Mouse (Mus musculus) right cerebral cortex, postnatal 36 days (tissue): ENCODE measurements around the gene Gab1.

Source experiments
- DNase-seq, 2 experiments: peaks; one replicate each; pipeline ENCODE4 v3.0.0; 2022; ENCODE audit warnings: low spot score in 2 of 2, mixed read lengths in 1 of 2

Gene Gab1

GRCm38 (mm10) chr8:80873723-80874427 is 6.4 kb downstream of the Gab1 start:
- no peak for DNase-seq

DNA sequence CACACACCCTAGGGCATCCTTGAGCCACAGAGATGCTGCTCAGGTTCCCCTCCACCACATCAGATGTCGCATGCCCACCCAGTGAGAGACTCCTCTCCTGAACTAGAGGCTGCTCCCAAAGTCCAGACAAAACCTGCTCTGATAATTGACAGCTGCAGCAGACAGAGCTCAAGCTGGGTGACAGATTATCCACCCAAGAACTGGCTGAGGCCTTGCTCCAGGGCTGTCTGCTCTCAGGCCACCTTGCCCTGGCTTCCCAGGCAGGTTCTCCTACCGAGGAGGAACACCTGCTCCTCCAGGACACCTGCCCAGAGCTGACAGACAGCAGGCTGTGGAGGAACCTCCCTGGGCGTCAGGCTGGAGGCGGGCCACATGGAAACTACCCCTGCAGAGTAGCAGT is 7.6 kb downstream of the Gab1 start:
- DNase-seq, result no peak

DNA sequence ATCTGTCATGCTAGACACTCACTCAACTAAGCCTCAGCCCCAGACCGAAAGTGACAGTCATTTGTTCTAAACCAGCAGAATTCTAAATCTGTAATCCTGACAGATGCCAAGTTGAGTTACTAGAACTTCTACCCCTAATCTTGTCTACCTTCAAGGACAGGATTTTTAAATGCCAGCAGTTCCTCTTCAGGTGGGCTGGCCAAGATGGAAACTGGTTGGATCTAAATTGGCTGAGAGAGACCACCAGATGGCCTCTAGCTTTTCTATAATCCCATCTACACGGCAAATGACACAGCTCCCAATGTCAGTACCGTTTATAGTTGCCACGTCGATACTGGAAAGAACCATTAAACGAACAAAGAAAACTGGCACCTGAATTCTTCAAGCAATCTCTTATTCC is 8.9 kb downstream of the Gab1 start:
- DNase-seq, result no peak

DNA sequence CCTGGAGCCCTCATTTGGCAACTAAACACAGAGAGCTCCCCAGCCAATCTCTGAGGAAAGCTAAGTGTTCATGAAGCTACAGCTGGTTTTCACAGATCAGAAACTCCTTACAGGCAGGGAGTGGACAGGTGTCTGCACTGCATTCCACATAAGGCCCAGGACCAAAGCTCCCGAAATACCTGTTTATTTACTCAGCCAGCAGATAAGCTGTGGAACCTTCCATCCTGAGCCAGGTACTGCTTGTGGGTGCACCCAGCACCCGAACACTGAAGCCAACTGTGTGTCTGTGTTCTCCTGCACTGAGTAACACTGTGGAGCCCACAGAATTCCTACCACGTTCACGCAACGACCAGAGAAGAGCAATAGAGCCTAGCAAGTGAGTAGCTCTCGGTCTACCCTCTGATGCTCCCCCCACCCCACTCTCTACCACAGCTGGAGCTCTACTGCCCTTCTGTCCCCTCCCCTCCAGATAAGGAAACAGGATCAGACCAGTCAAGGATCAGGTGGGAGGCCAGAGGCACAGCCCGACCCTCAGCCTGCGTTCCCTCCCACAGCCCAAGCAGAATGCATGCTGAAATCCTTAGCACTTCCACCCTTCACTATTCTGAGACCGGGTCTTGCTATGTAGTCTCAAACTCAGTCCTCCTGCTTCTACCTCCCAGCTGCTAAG is 9.6 kb downstream of the Gab1 start:
- DNase-seq, result no peak

DNA sequence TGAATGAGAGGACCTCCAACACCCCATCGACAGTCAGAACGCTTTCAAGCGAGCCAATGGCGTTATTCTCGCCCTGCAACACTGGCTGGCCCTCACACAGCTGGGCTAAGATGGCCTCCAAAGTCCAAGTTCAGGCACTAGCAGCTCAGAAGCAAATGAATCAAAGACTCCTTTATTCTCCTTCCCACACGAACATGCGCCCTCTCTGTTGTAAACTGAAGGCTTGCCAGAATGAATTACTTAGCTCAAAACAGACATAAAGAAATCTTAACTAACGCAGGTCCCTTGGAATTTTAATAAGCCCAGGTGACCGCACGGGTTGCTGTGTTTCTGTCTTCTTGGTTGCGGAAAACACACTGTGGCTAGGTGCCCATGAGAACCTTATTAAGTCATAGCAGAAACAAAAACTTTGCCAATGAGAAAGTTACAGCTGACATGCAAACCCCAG is 10.4 kb downstream of the Gab1 start:
- DNase-seq, result peak in 1 of 2 experiments; percentile 18

DNA sequence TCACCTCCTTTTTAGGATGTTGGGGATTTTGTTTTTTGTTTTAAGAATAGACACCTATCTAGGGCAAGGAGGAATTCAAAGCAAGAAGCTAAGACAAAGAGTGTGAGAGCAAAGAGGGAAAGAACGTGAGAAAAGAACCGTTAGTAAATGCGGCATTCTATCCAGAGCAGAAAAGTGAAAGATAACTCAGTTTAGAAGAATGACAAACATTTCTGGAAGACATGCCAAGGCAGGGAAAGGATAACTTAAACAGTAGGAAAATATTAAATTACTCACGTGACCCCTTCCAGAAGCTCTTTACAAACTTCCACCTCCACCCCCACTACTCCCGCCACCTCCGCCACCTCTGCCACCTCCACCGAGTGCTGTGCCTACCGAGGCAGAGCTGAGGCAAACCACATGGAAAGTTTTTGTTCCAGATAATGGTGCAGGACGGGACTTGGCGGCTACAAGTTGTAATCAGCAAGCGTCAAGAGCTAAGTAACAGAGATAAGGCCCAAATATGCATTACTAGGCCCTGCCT is 11.5 kb downstream of the Gab1 start:
- no peak for DNase-seq

GRCm38 (mm10) chr8:80868006-80868702 is 12.2 kb downstream of the Gab1 start:
- no peak for DNase-seq

GRCm38 (mm10) chr8:80867598-80867997 is 12.7 kb downstream of the Gab1 start:
- no peak for DNase-seq

DNA sequence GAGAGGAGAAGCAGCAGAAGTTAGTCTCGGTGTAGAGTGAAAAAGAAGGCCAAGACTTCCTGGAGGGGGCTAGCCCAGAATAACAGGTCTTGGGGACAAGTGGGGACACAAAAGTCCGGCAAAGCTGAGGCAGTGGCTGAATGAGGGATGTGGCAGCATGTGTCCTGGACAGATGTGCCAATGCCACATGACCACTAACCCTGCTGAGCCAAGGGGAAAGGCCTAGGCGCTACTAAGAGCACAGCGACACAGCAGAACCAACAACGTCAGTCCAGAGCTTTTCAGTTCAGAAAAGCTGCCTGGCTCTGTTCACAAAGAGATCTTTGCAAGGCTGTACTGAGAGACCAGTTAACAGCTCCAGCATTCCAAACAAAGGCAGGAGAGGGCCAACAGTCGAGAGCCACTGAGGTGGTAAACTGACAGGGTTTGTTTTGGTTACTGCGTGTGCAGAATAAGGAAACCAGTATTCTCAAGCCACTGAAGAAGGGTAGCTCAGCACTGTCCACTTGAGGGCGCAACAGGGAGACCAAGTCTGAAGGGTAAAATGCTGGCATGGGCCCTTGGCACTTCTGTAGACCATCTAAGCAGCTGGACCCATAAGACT is 15.0 kb downstream of the Gab1 start:
- DNase-seq, result peak in 1 of 2 experiments; percentile 30

- DNase-seq, result no peak
Observed at GRCm38 (mm10) chr8:80863393-80863792, 16.9 kb downstream of the Gab1 start.

DNA sequence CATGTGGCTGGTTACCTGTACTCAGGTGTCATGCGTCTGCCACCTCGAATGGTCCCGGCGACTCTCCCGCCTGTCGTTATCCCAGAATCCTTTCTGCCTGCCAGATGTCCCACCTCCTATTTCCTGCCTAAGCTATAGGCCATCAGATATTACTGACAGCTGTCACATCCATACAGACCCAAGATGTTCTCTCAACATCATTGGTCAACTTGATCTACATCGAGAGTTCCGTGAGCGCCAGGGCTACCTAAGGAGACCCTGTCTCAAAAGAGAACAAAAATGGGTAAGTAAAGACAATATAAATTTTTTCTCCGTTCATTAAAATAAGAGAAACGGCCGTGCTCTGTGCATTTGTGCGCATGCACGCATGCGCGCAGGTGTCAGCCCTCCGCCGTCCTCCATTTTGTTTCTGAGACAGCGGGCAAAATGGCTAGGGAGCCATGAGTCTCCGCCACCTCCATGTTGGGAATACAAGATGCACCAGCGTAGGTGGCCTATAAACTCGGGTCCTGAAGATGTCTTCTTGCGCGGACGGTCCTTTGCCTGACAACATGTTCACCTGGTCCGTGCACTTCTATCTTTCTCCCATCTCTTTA is 21.0 kb downstream of the Gab1 start:
- no peak for DNase-seq

DNA sequence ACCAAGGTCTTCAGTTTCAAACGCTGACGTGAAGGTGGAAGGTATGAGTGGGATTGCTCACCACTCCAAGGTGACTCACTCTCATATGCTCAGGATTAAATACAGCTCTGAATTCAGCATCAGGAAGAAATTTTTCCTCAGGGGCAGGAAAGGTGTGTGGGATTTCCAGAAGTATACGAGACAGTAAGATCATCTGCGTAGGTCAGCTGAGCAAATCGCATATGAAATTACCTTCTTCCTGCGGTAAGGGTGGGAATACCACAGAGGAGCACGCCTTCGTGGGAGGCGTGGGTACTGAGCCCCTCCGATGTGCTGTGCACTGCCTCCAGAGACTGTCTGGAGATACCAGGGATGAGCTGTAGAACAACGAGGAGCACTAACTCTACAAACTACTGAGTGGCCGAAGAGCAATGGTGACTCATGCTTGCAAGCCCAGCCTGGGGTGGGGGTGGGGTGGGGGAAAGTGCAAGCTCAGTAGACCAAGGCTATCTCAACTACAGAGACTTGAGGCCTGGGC is 22.4 kb downstream of the Gab1 start:
- DNase-seq, result no peak

DNA sequence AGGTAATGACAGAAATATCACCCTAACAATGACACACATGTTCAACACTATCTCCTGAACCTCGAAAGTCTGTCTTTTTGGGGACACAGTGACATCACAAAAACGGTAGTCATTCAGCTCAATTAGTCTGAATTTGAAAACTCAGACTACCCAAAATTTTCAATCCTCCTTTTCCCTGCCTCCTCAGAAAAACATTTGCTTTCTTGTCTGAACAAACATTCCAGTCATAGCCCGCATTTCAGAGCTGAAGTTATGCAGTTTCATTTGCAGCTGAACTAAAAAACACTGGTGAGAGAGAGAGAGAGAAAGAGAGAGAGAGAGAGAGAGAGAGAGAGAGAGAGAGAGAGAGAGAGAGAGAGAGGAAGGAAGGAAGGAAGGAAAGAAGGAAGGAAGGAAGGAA is 23.2 kb downstream of the Gab1 start:
- DNase-seq, result no peak

- peak; percentile 33 to 53 for DNase-seq
Observed at GRCm38 (mm10) chr8:80856606-80857005, 23.7 kb downstream of the Gab1 start.

DNA sequence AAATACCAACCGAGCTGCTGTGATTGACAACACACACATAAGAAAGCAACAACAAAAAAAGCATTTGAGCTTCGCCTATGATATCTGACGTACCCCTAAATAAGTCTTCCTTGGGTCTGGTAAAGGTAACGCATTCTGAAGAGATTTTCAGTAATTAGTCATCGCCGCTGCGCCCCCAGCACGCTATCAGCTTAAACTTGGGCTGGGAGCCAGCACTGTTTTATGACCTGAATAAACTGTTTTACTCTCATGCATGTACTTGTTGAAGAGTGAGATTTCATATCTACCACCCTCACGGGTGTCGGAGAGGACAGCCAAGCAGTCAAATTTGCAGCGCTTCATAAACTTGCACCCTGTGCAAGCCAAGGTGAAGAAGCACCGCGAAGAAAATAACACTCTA is 26.7 kb downstream of the Gab1 start:
- no peak for DNase-seq

GRCm38 (mm10) chr8:80853208-80853607 is 27.1 kb downstream of the Gab1 start:
- no peak for DNase-seq

- DNase-seq, result no peak
Observed at GRCm38 (mm10) chr8:80852412-80853165, 27.7 kb downstream of the Gab1 start.

DNA sequence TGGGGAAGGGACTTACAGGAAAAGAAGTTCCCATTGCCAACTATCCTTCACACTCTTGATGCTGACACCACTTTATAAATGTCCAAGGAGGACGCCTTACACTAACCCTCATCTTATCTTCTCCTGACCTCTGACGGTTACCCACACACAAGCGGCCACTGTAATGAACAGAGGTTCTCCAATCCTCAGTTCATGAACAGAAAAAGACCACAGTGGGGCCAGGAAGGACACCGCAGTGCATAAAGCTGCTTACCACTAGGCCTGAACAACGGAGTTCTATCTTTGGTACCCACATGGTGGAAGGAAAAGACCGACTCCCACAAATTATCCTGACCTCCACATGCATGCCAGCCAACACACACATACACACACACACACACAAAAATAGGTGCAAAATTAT is 28.7 kb downstream of the Gab1 start:
- DNase-seq, result no peak

DNA sequence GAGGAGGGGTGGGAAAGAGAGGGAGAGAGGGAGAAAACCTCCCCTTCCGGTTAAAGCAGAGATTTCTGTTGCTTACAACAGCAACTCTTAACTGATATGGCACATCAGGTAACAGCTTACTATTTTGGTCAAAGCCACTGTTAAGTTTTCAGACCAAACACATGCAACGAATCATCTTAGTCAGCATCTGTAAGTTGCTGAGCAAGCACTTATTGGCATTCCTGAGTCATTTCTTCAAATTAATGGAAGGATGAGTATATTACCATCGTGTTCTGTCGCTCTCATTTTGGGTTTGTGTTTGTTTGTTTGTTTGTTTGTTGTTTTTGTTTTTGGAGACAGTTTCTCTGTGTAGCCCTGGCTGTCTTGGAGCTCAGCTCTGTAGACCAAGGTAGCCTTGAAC is 30.3 kb downstream of the Gab1 start:
- DNase-seq, result no peak

- no peak for DNase-seq
Observed at GRCm38 (mm10) chr8:80848631-80849030, 31.7 kb downstream of the Gab1 start.

- no peak for DNase-seq
Observed at GRCm38 (mm10) chr8:80847912-80848311, 32.4 kb downstream of the Gab1 start.
